Mouse (Mus musculus) neural tube, embryonic 14.5 days (tissue): ENCODE measurements at regions not wholly inside any gene's neighbourhood (a gene's known extent, or its start where the extent isn't known, plus 50 kb on each side); places are given as distances from the start of the nearest gene placed in this dataset.

Source experiments
- ATAC-seq: fragments of 200-750 bp; cut with Nextera tagmentation; 2 replicates; pipeline ENCODE4 v1.8.0; 2017; ENCODE audit warnings: low read depth, mild to moderate bottlenecking, moderate TSS enrichment, moderate library complexity
- H3K27ac ChIP-seq: fragments of 300-500 bp; sonication (generic); 2 replicates; pipeline ENCODE4 v1.5.1; 2014; ENCODE audit warnings: low read depth, mild to moderate bottlenecking, control low read depth, low read length, moderate library complexity, mixed read lengths
- H3K27me3 ChIP-seq: fragments of 300-500 bp; sonication (generic); 2 replicates; pipeline ENCODE4 v1.6.1; 2014; ENCODE audit warnings: low read length; ENCODE audit not compliant: control insufficient read depth, insufficient read depth
- H3K36me3 ChIP-seq: fragments of 300-500 bp; sonication (generic); 2 replicates; pipeline ENCODE4 v1.6.1; 2014; ENCODE audit warnings: low read length, mixed read lengths; ENCODE audit not compliant: control insufficient read depth, insufficient read depth
- H3K4me1 ChIP-seq: fragments of 300-500 bp; sonication (generic); 2 replicates; pipeline ENCODE4 v1.6.1; 2014; ENCODE audit warnings: low read length; ENCODE audit not compliant: control insufficient read depth, insufficient read depth
- H3K4me2 ChIP-seq: fragments of 300-500 bp; sonication (generic); 2 replicates; pipeline ENCODE4 v1.6.1; 2014; ENCODE audit warnings: mild to moderate bottlenecking, low read depth, low read length, control low read depth
- H3K4me3 ChIP-seq: fragments of 300-500 bp; sonication (generic); 2 replicates; pipeline ENCODE4 v1.5.1; 2014; ENCODE audit warnings: low read depth, low read length, control low read depth, mixed read lengths
- H3K9ac ChIP-seq: fragments of 300-500 bp; sonication (generic); replicated peaks from 2 replicates; pipeline ENCODE4 v1.6.1; 2014; ENCODE audit warnings: low read depth, mild to moderate bottlenecking, control low read depth, low read length, mixed read lengths
- H3K9me3 ChIP-seq: fragments of 300-500 bp; sonication (generic); 2 replicates; pipeline ENCODE4 v1.6.1; 2016; ENCODE audit warnings: low read length; ENCODE audit not compliant: control insufficient read depth
- whole genome bisulfite sequencing: fragments of 180-500 bp; shearing (Covaris S2); extraction: QIAGEN DNeasy Blood & Tissue Kit; methylation state at CpG from one replicate; pipeline ENCODE4 v1.1.7; 2014; 5-methylcytosine and 5-hydroxymethylcytosine counted together

DNA sequence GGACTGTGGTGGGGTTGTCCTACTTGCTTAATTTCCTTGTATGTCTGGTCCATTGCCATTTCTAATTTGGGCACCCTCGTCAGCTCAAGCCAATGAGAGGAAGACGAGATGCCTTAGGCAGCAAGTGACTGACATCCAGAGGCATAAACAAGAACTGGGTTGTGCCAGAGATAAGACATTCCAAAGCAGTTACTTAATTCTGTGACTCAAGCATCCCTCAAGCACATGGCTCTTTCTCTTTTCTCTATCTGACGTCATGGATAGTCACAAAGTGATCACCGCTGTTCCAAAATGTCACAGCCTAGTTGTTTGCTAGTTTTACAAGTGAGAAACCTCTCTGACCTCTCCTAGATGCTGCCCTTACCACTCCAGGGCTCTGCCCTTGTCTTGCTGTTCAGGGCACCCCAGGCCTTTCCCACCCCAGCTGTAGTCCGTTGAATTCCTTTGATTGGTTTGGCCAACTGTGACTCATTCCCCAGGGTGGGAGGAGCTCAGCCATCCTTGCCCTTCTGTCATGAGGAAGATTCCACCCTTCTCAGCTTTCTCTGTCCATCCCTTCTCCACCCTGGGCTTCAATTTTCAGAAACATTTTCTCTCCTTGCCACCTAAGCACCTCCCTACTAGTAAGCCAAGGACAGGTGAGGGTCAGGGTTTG is 78.9 kb downstream of the Chst1 start:
- no peak for ATAC-seq
- no peaks in the 10 kb centered on the region for H3K36me3 ChIP-seq
- WGBS, result 82% methylated on average over 5 of the region's 5 CpGs

DNA sequence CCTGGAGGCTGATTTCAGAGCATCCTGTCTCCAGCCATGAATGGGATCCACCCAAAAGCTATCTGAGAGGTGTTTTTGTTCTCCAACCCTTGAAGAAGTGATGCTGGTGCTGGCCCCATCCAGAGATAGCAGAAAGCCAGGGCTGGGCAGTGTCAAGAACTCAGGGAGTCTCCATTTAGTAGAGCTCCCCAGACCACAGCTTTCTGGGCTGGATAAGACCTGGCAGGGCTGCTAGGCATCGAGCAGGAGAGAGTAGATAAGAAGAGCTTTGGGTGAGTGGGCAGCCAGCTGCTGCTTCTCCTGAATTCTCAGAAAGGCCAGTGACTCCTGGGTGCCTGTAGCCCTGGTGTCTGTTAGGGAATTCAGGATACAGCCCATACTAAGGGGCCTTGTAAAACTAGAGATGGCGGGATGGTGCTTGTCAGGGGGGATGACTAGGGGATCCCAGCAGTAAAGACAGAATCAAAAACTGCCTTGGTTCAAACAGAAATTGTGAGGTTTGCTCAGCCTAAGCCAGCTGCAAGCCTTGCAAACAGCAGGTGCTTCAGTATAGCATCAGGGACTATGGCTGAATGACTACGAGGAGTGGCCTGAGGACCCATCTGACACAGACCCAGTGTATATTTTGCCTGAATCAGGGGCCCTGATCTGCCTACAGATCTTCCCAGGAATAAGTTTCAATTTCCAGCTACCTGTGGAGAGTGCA is 79.6 kb downstream of the Chst1 start:
- H3K4me2 ChIP-seq, result no peak overlapping the region
- no peaks in the 10 kb centered on the region for H3K27me3 ChIP-seq
- 94% methylated on average over 3 of the region's 3 CpGs for WGBS
- no peak for ATAC-seq
- H3K9ac ChIP-seq, result no peak overlapping the region
- H3K27ac ChIP-seq, result no peak overlapping the region
- H3K4me3 ChIP-seq, result no peak overlapping the region
- H3K36me3 ChIP-seq, result no peaks in the 10 kb centered on the region
- H3K4me1 ChIP-seq, result no peaks in the 10 kb centered on the region
- no peaks in the 10 kb centered on the region for H3K9me3 ChIP-seq

More for the DNA sequence above, 78.9 kb downstream of the Chst1 start:
- no peaks in the 10 kb centered on the region for H3K27me3 ChIP-seq
- H3K4me1 ChIP-seq, result no peaks in the 10 kb centered on the region
- H3K4me3 ChIP-seq, result no peak overlapping the region
- H3K27ac ChIP-seq, result no peak overlapping the region
- no peaks in the 10 kb centered on the region for H3K9me3 ChIP-seq
- H3K9ac ChIP-seq, result no peak overlapping the region
- no peak overlapping the region for H3K4me2 ChIP-seq

DNA sequence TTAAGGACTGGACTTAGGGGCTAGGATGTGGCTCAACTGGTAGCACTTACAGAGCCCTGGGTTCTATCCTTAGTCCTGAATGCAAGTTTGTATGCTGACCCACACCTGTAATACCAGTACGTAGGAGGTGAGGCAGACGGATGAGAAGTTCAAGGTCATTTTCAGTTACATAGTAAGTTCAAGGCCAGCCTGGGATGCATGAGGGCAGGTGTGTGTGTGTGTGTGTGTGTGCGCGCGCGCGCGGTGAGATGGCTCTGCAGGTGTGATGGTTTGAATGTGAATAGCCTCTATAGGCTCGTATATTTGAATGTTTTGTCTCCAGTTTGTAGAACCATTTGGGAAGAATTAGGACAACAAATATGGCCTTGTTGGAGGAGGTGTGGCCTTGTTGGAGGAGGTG is 82.7 kb downstream of the Chst1 start:
- H3K4me2 ChIP-seq, result no peak overlapping the region
- no peaks in the 10 kb centered on the region for H3K27me3 ChIP-seq
- ATAC-seq, result no peak
- H3K9me3 ChIP-seq, result no peaks in the 10 kb centered on the region
- H3K9ac ChIP-seq, result no peak overlapping the region
- H3K27ac ChIP-seq, result no peak overlapping the region
- H3K36me3 ChIP-seq, result no peaks in the 10 kb centered on the region
- H3K4me1 ChIP-seq, result no peaks in the 10 kb centered on the region
- over 99% methylated on average over 9 of the region's 9 CpGs for WGBS
- H3K4me3 ChIP-seq, result no peak overlapping the region

DNA sequence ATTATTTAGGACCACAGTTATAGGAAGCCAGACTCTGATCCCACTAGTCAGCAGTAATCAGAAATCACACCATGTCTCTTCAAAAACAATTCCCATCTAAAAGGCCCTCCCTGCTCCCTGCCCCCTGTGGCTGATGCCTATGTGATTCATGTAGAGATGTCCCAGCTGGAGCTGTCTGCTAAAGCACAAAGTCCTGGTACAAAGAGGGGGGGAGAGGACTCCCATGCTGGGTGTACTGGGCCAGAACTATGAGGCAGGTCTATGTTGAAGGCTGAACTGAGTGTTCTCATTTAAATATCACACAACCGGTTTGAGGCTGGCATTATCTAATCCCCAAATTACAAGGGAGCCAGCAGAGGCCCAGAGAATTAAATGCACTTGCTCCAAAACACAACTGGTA is 88.2 kb downstream of the Chst1 start:
- Histone ChIP-seq H3K4me2 (no peak overlapping the region), H3K4me3 (no peak overlapping the region), H3K9me3 (no peaks in the 10 kb centered on the region), H3K4me1 (peaks cover 6% of the 10 kb centered on the region; the same call in 1 of the 2 replicates), H3K27ac (no peak overlapping the region), H3K27me3 (no peaks in the 10 kb centered on the region), H3K9ac (no peak overlapping the region), H3K36me3 (no peaks in the 10 kb centered on the region)
- ATAC-seq, result no peak
- 31% methylated on average over 1 of the region's 1 CpGs for WGBS

DNA sequence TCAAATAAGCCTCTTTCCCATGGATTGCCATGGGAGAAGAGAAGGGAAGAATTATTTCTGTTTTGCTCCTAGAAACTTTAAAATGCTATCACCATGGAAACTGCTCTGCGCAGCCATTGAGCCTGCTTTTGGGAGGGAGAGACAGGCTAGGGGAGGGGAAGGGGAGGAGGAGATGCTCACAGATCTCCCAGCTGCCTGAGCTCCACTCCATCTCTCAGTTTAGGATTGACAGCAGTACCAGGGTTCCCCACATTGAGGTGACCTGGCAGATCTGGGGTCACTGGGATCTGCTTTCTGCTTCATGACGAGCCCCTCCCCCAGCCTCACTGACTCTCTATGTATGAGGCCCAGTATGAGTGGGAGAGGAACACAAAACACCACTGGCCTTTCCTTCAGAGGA is 89.7 kb downstream of the Chst1 start:
- Histone ChIP-seq H3K36me3 (no peaks in the 10 kb centered on the region), H3K9ac (0 out of 2 replicates have a peak overlapping the region, but pooled peaks have one; percentile 2), H3K27ac (no peak overlapping the region), H3K4me2 (no peak overlapping the region), H3K4me1 (peaks cover 6% of the 10 kb centered on the region; the same call in 1 of the 2 replicates), H3K4me3 (no peak overlapping the region), H3K9me3 (no peaks in the 10 kb centered on the region), H3K27me3 (0 out of 2 replicates have a peak, but pooled peaks cover 2% of the 10 kb centered on the region)
- peak; percentile 68; the same call in 1 of the 2 replicates for ATAC-seq
- WGBS, result 21% methylated on average over 2 of the region's 2 CpGs

DNA sequence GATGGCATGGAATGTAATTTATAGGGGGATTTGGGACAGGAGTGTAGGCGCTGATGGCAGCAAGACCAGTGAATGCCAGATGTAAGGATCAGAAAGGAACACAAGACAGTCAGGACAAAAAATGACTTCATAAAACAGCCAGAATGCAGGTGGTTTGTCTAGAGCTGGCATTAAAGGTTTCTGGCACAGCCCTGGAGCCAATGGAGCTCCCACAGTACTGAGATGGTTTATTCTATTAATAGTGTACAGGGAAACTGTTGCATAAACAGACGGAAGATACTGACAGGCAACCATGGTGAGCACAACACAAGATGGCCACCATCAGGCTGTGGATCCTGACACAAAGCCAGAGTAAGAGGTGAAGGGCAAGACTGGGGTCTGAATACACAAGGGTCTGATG is 90.8 kb downstream of the Chst1 start:
- Histone ChIP-seq H3K4me1 (peaks cover 6% of the 10 kb centered on the region; the same call in 1 of the 2 replicates), H3K36me3 (no peaks in the 10 kb centered on the region), H3K4me2 (no peak overlapping the region), H3K27ac (no peak overlapping the region), H3K9me3 (no peaks in the 10 kb centered on the region), H3K9ac (no peak overlapping the region), H3K27me3 (0 out of 2 replicates have a peak, but pooled peaks cover 2% of the 10 kb centered on the region), H3K4me3 (no peak overlapping the region)
- ATAC-seq, result no peak
- 83% methylated on average over 2 of the region's 2 CpGs for WGBS

DNA sequence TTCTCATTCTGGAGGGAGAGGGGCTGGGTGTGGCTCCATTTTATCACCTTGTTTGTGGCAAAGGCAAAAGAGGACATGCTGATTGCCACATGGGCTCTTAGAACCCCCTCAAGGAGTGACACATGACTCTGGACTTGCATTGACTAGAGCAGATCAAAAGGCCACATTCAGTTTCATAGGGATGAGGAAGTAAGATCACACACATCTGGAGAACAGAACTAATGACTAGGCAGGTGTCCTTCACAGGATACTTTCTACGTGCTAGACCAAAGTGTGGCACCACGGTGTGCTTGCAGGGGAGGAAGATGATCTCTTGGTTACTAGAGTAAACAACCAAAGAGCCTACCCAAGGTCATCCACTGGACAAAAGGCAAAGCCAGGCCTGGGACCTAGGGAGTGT is 91.9 kb downstream of the Chst1 start:
- H3K27ac ChIP-seq, result no peak overlapping the region
- H3K36me3 ChIP-seq, result no peaks in the 10 kb centered on the region
- no peaks in the 10 kb centered on the region for H3K9me3 ChIP-seq
- no peak overlapping the region for H3K4me2 ChIP-seq
- WGBS, result 85% methylated on average over 2 of the region's 2 CpGs
- no peak overlapping the region for H3K4me3 ChIP-seq
- H3K4me1 ChIP-seq, result peaks cover 6% of the 10 kb centered on the region; the same call in 1 of the 2 replicates
- H3K9ac ChIP-seq, result no peak overlapping the region
- 0 out of 2 replicates have a peak, but pooled peaks cover 2% of the 10 kb centered on the region for H3K27me3 ChIP-seq
- ATAC-seq, result no peak

DNA sequence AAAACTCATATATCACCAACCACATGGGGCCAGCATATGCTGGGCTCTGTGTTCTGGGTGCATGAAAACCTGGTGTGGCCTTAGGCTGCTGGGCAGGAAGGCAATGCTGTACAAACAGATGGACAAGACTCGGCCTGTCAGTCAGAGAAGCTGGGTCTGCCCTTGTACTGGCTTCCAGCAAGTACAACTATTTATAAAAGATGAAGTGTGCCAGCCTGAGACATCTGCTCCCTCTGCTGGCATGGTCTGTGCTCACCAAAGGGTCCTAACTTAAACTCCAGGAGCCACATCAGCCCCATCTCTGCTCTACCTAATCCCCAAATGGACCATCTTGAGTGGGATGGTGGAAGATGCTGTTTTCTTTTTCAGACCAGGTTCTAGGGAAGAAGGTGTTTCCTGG is 93.1 kb downstream of the Chst1 start:
- Histone ChIP-seq H3K4me1 (peaks cover 6% of the 10 kb centered on the region; the same call in 1 of the 2 replicates), H3K27ac (no peak overlapping the region), H3K4me3 (no peak overlapping the region), H3K9ac (no peak overlapping the region), H3K36me3 (no peaks in the 10 kb centered on the region), H3K9me3 (no peaks in the 10 kb centered on the region), H3K27me3 (0 out of 2 replicates have a peak, but pooled peaks cover 2% of the 10 kb centered on the region), H3K4me2 (no peak overlapping the region)
- WGBS, result 72% methylated on average over 1 of the region's 1 CpGs
- no peak for ATAC-seq

DNA sequence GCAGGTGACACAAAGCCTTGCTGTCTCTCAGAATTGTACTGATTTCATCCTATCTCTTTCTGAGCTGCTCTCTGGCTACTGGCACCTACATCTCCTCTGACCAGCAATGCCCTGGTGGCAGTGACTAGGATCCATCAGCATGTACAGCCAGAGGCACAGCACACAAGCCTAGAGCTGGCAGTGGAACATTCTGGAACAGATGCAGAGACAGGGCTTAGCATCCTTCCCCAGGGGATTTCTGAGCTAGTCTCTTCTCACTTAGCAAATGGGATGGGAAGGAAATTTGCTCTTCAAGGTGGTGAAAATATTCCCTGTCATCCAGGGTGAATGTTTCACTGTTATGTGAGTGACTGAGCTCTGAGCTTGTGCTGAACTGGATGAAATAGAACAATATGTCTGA is 93.5 kb downstream of the Chst1 start:
- no peaks in the 10 kb centered on the region for H3K9me3 ChIP-seq
- H3K27me3 ChIP-seq, result 0 out of 2 replicates have a peak, but pooled peaks cover 2% of the 10 kb centered on the region
- no peak overlapping the region for H3K27ac ChIP-seq
- H3K9ac ChIP-seq, result no peak overlapping the region
- no peak for ATAC-seq
- H3K4me1 ChIP-seq, result peaks cover 6% of the 10 kb centered on the region; the same call in 1 of the 2 replicates
- no peak overlapping the region for H3K4me2 ChIP-seq
- no peaks in the 10 kb centered on the region for H3K36me3 ChIP-seq
- no peak overlapping the region for H3K4me3 ChIP-seq
